Mouse (Mus musculus) liver, embryonic 13.5 days (tissue): Measurements from ENCODE around the gene Cops7a. TPM values are rescaled to one million over a fixed set of nuclear protein-coding genes. Genes with fewer than 3 reads are reported as not detected.

Experiments used
- ATAC-seq: fragments of 200-750 bp; cut with Nextera tagmentation; 2 replicates; pipeline ENCODE4 v1.8.0; 2017; ENCODE audit warnings: low read depth, mild to moderate bottlenecking, moderate number of reproducible peaks, moderate library complexity
- DNase-seq: peaks from one replicate; pipeline ENCODE4 v3.0.0; 2022
- H3K27ac ChIP-seq: fragments of 300-500 bp; sonication (generic); 2 replicates; pipeline ENCODE4 v1.5.1; 2015; ENCODE audit warnings: moderate library complexity, mild to moderate bottlenecking, inconsistent platforms
- H3K27me3 ChIP-seq: fragments of 300-500 bp; sonication (generic); 2 replicates; pipeline ENCODE4 v1.6.1; 2015; ENCODE audit warnings: mild to moderate bottlenecking, inconsistent platforms
- H3K36me3 ChIP-seq: fragments of 300-500 bp; sonication (generic); 2 replicates; pipeline ENCODE4 v1.6.1; 2015; ENCODE audit warnings: mild to moderate bottlenecking, inconsistent platforms
- H3K4me1 ChIP-seq: fragments of 300-500 bp; sonication (generic); replicated peaks from 2 replicates; pipeline ENCODE4 v1.6.1; 2015; ENCODE audit warnings: inconsistent platforms
- H3K4me2 ChIP-seq: fragments of 300-500 bp; sonication (generic); 2 replicates; pipeline ENCODE4 v1.6.1; 2015; ENCODE audit warnings: inconsistent platforms, mild to moderate bottlenecking, moderate library complexity
- H3K4me3 ChIP-seq: fragments of 300-500 bp; sonication (generic); replicated peaks from 2 replicates; pipeline ENCODE4 v1.5.1; 2015; ENCODE audit warnings: mild to moderate bottlenecking, inconsistent platforms
- H3K9ac ChIP-seq: fragments of 300-500 bp; sonication (generic); 2 replicates; pipeline ENCODE4 v1.6.1; 2015; ENCODE audit warnings: mild to moderate bottlenecking, inconsistent platforms
- H3K9me3 ChIP-seq: fragments of 300-500 bp; sonication (generic); replicated peaks from 2 replicates; pipeline ENCODE4 v1.6.1; 2016; ENCODE audit warnings: inconsistent platforms
- WGBS: fragments of 180-500 bp; shearing (Covaris S2); methylation state at CpG from one replicate; pipeline ENCODE4 v1.1.7; 2015; ENCODE audit not compliant: insufficient replicate concordance; 5-methylcytosine and 5-hydroxymethylcytosine counted together
- polyA plus RNA-seq: library from polyadenylated mRNA; unstranded; fragments of >200 nt; fragmentation: Nextera tagmentation; extraction: Ambion mirVana; gene quantifications from 2 replicates; pipeline ENCODE4 v1.2.1, GENCODE M21; 2015

Cops7a gene
- polyA plus RNA-seq, 1 experiment from 2014 or later, result 67.3 TPM

- 0 out of 2 replicates have a peak, but pooled peaks have one; percentile 4 for ATAC-seq
- no peaks in the 10 kb centered on the region for H3K27me3 ChIP-seq
- peak overlapping the region; percentile 97 for H3K9ac ChIP-seq
- H3K27ac ChIP-seq, result peak overlapping the region; percentile 90
- 2% methylated on average over 46 of the region's 48 CpGs for WGBS
- peaks cover 42% of the 10 kb centered on the region for H3K4me1 ChIP-seq
- H3K36me3 ChIP-seq, result peaks cover 43% of the 10 kb centered on the region
- H3K4me2 ChIP-seq, result peak overlapping the region; percentile 86
- no peaks in the 10 kb centered on the region for H3K9me3 ChIP-seq
- peak overlapping the region; percentile 98 for H3K4me3 ChIP-seq
- peak; percentile 29 for DNase-seq
Observed at GRCm38 (mm10) chr6:124931525-124932313, 33.6 kb downstream of the Cops7a start.

GRCm38 (mm10) chr6:124930754-124931524 lies 34.4 kb downstream of the Cops7a start, which contains the start of gene Mlf2:
Mlf2 (plus strand) TSS chr6:124931386.
- peak within 1 kb of the TSS; percentile 98 for H3K4me3 ChIP-seq
- WGBS, result under 1% methylated on average over 55 of the region's 64 CpGs
- H3K36me3 ChIP-seq, result peaks cover 35% of the 10 kb centered on the region
- H3K4me1 ChIP-seq, result peaks cover 44% of the 10 kb centered on the region
- ATAC-seq (peak; percentile 89), DNase-seq (peak; percentile 93)
- no peaks in the 10 kb centered on the region for H3K9me3 ChIP-seq
- 0 out of 2 replicates have a peak, but pooled peaks cover 2% of the 10 kb centered on the region for H3K27me3 ChIP-seq
- H3K27ac ChIP-seq, result peak within 1 kb of the TSS; percentile 90
- H3K9ac ChIP-seq, result peak within 1 kb of the TSS; percentile 97
- peak within 1 kb of the TSS; percentile 86 for H3K4me2 ChIP-seq

GRCm38 (mm10) chr6:124930231-124930630 lies 35.1 kb downstream of the Cops7a start:
- DNase-seq (no peak), ATAC-seq (no peak)
- WGBS, result 71% methylated on average over 1 of the region's 1 CpGs

GRCm38 (mm10) chr6:124925941-124926340 lies 39.4 kb downstream of the Cops7a start:
- Histone ChIP-seq H3K4me1 (peaks cover 20% of the 10 kb centered on the region), H3K27me3 (peaks cover 16% of the 10 kb centered on the region), H3K4me3 (no peak overlapping the region; the same call in 1 of the 2 replicates), H3K9me3 (no peaks in the 10 kb centered on the region), H3K27ac (peak overlapping the region; percentile 64), H3K9ac (no peak overlapping the region), H3K4me2 (peak overlapping the region; percentile 19; the same call in 1 of the 2 replicates), H3K36me3 (no peaks in the 10 kb centered on the region)
- DNase-seq (no peak), ATAC-seq (no peak)
- WGBS, result 31% methylated on average over 5 of the region's 5 CpGs

More at GRCm38 (mm10) chr6:124930231-124930630, 35.1 kb downstream of the Cops7a start:
- peaks cover 28% of the 10 kb centered on the region for H3K36me3 ChIP-seq
- peak overlapping the region; percentile 87 for H3K27ac ChIP-seq
- H3K4me2 ChIP-seq, result peak overlapping the region; percentile 86
- H3K4me1 ChIP-seq, result peaks cover 44% of the 10 kb centered on the region
- H3K9ac ChIP-seq, result peak overlapping the region; percentile 77
- peak overlapping the region; percentile 98 for H3K4me3 ChIP-seq
- H3K27me3 ChIP-seq, result 0 out of 2 replicates have a peak, but pooled peaks cover 4% of the 10 kb centered on the region
- no peaks in the 10 kb centered on the region for H3K9me3 ChIP-seq

- H3K9ac ChIP-seq, result no peak overlapping the region
Observed at GRCm38 (mm10) chr6:124925173-124925793, 40.1 kb downstream of the Cops7a start.

GRCm38 (mm10) chr6:124921539-124921938 lies 43.8 kb downstream of the Cops7a start:
- H3K9me3 ChIP-seq, result no peaks in the 10 kb centered on the region
- no peak for DNase-seq
- no peak overlapping the region for H3K9ac ChIP-seq
- H3K4me1 ChIP-seq, result peaks cover 44% of the 10 kb centered on the region
- H3K36me3 ChIP-seq, result no peaks in the 10 kb centered on the region
- 36% methylated on average over 4 of the region's 4 CpGs for WGBS
- H3K4me3 ChIP-seq, result no peak overlapping the region
- H3K4me2 ChIP-seq, result no peak overlapping the region
- no peak overlapping the region for H3K27ac ChIP-seq
- no peak for ATAC-seq
- peaks cover 60% of the 10 kb centered on the region for H3K27me3 ChIP-seq

More at GRCm38 (mm10) chr6:124925173-124925793, 40.1 kb downstream of the Cops7a start:
- no peaks in the 10 kb centered on the region for H3K9me3 ChIP-seq
- WGBS, result 40% methylated on average over 12 of the region's 12 CpGs
- H3K4me3 ChIP-seq, result no peak overlapping the region; the same call in 1 of the 2 replicates
- H3K36me3 ChIP-seq, result no peaks in the 10 kb centered on the region
- peaks cover 23% of the 10 kb centered on the region for H3K4me1 ChIP-seq
- no peak for ATAC-seq
- H3K4me2 ChIP-seq, result peak overlapping the region; percentile 19; the same call in 1 of the 2 replicates
- no peak for DNase-seq
- H3K27me3 ChIP-seq, result peaks cover 22% of the 10 kb centered on the region
- H3K27ac ChIP-seq, result peak overlapping the region; percentile 50

GRCm38 (mm10) chr6:124920318-124921085 lies 44.8 kb downstream of the Cops7a start:
- WGBS, result 33% methylated on average over 9 of the region's 9 CpGs
- peaks cover 66% of the 10 kb centered on the region for H3K27me3 ChIP-seq
- H3K4me3 ChIP-seq, result no peak overlapping the region

GRCm38 (mm10) chr6:124919695-124920317 lies 45.5 kb downstream of the Cops7a start, which contains the start of gene Ptms:
Ptms (minus strand) TSS chr6:124920103.
- 14% methylated on average over 13 of the region's 13 CpGs for WGBS
- Histone ChIP-seq H3K9ac (no peak within 1 kb of the TSS), H3K4me3 (no peak within 1 kb of the TSS), H3K27me3 (peaks cover 73% of the 10 kb centered on the region), H3K36me3 (no peaks in the 10 kb centered on the region), H3K4me2 (peak within 1 kb of the TSS; percentile 29; the same call in 1 of the 2 replicates), H3K9me3 (no peaks in the 10 kb centered on the region), H3K4me1 (peaks cover 54% of the 10 kb centered on the region), H3K27ac (peak within 1 kb of the TSS; percentile 73)
- DNase-seq (peak; percentile 33), ATAC-seq (peak; percentile 52)

More at GRCm38 (mm10) chr6:124920318-124921085, 44.8 kb downstream of the Cops7a start:
- Histone ChIP-seq H3K9ac (no peak overlapping the region), H3K36me3 (no peaks in the 10 kb centered on the region), H3K4me2 (peak overlapping the region; percentile 21; the same call in 1 of the 2 replicates), H3K4me1 (peaks cover 47% of the 10 kb centered on the region), H3K27ac (peak overlapping the region; percentile 73), H3K9me3 (no peaks in the 10 kb centered on the region)
- no peak for DNase-seq
- ATAC-seq, result no peak

GRCm38 (mm10) chr6:124918890-124919627 lies 46.3 kb downstream of the Cops7a start:
- Histone ChIP-seq H3K27ac (peak overlapping the region; percentile 54), H3K9ac (no peak overlapping the region), H3K9me3 (no peaks in the 10 kb centered on the region), H3K4me1 (peaks cover 61% of the 10 kb centered on the region), H3K36me3 (peaks cover 7% of the 10 kb centered on the region), H3K27me3 (peaks cover 81% of the 10 kb centered on the region), H3K4me2 (peak overlapping the region; percentile 93; the same call in 1 of the 2 replicates), H3K4me3 (no peak overlapping the region)
- ATAC-seq (no peak), DNase-seq (no peak)
- 23% methylated on average over 13 of the region's 14 CpGs for WGBS
